Mouse (Mus musculus): Measurements from ENCODE around the gene Vmp1. TPM values are rescaled to one million over a fixed set of nuclear protein-coding genes. Genes with fewer than 3 reads are reported as not detected.

Gene Vmp1
- polyA plus RNA-seq, 1 experiment = 1.3 TPM

DNA sequence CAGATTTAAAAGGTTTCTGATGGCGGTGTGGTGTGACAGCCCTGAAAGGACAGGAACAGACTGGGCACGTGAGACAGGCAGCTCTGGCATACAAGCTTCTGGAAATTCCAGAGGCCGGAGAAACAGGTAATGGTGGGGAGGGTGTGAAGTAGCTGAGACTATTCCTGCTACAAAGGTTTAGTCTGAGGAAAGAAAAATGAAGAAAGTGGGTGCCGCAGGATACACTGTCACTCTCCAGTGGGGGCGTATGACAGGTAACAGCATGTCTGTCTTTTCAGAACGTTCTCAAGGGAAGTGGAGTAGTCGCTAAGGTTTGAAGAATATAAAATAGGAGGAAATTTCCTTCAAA lies 83.5 kb downstream of the Vmp1 start:
- Histone ChIP-seq H3K4me3 (replicated peaks) (no peak overlapping the region), H3K36me3 (ENCODE audit: control insufficient read depth) (peaks cover 72% of the 10 kb centered on the region), H3K27me3 (ENCODE audit: control insufficient read depth) (no peaks in the 10 kb centered on the region), H3K9me3 (ENCODE audit: control insufficient read depth, low read length) (no peaks in the 10 kb centered on the region), H3K4me1 (ENCODE audit: control insufficient read depth) (no peaks in the 10 kb centered on the region; the same call in 1 of the 2 replicates)
- TF ChIP-seq GATA1 (IDR thresholded peaks at IDR 0.05; ENCODE audit: low read length) (no peak), TAL1 (IDR thresholded peaks at IDR 0.05; ENCODE audit: low read length) (no peak)

DNA sequence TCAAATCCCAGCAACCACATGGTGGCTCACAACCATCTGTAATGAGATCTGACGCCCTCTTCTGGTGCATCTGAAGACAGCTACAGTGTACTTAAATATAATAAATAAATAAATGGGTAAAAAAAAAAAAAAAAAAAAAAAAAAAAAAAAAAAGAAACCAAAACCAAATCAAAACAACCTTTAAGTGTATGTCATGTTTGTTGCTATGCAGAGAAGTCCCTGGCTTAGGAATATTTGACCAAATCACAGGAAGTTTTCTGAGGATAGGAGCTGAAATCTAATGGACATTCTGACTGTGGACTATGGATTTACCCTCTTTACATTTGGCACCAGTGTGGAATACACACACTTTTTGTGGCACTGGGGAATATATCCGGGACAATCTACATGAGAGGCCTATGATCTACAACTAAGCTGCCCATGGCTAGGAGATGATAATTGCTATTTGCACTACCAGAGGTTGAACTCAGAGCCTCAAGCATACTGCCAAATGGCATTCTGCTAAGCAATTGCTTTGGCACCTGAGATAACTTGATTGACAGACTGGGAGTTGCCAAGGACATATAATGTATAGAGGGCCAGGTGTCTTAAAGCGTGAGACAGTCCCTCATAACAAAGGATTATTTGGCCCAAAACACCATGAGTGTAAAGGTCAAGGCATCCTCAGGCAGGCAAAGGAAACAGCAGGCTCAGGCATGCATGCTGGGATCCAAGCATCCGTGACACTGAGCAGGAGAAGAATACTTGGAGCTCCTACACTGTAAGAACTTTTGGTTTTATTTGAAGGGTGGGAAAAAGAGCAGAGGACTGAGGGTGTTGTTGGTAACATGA lies 84.0 kb downstream of the Vmp1 start:
- no peak overlapping the region for H3K4me3 ChIP-seq (replicated peaks)
- TF ChIP-seq TAL1 (IDR thresholded peaks at IDR 0.05; ENCODE audit: low read length) (no peak), GATA1 (IDR thresholded peaks at IDR 0.05; ENCODE audit: low read length) (no peak)
- H3K36me3 ChIP-seq (ENCODE audit: control insufficient read depth) = peaks cover 68% of the 10 kb centered on the region
- H3K27me3 ChIP-seq (ENCODE audit: control insufficient read depth) = no peaks in the 10 kb centered on the region
- peaks cover under 1% of the 10 kb centered on the region; the same call in 1 of the 2 replicates for H3K4me1 ChIP-seq (ENCODE audit: control insufficient read depth)
- no peaks in the 10 kb centered on the region for H3K9me3 ChIP-seq (ENCODE audit: control insufficient read depth, low read length)

DNA sequence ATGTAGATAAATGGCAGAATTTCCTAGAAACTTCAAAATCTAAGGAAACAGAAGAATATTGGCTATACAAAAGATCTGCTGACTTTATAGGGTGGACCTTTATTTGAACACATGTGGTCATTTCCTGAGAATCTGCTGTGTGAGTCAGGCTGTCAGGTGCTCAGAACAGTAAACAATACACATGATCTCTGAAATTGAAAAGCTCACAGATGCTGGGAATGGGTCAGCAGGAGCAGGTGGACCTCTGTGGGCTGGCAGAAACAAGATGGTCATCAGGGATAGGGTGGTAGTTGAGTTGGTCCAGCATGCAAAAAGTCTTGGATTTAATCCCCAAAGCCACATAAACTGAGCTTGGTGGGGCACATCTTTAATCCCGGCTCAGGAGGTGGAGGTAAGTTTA lies 85.1 kb downstream of the Vmp1 start:
- peaks cover 69% of the 10 kb centered on the region for H3K36me3 ChIP-seq (ENCODE audit: control insufficient read depth)
- no peak overlapping the region for H3K4me3 ChIP-seq (replicated peaks)
- H3K4me1 ChIP-seq (ENCODE audit: control insufficient read depth) = peaks cover 9% of the 10 kb centered on the region
- no peaks in the 10 kb centered on the region for H3K9me3 ChIP-seq (ENCODE audit: control insufficient read depth, low read length)
- H3K27me3 ChIP-seq (ENCODE audit: control insufficient read depth) = no peaks in the 10 kb centered on the region
- TF ChIP-seq GATA1 (IDR thresholded peaks at IDR 0.05; ENCODE audit: low read length) (no peak), TAL1 (IDR thresholded peaks at IDR 0.05; ENCODE audit: low read length) (no peak)

DNA sequence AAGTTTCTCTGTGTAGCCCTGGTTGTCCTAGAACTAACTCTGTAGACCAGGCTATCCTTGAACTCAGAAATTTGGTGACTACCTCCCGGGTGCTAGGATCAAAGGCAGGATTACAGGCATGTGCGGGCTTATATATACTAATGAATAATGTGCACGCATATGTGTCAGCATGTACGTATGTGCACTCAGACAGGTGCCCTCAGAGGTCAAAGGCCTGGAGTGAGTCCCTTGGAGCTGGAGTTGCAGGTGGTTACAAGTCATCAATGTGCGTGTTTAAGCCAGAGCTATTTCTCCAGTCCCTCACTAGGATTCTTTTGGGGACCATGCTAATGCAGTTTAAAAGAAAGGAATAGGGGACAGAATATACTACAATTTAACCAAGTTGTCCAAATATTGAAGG lies 85.5 kb downstream of the Vmp1 start:
- Histone ChIP-seq H3K36me3 (ENCODE audit: control insufficient read depth) (peaks cover 69% of the 10 kb centered on the region), H3K4me1 (ENCODE audit: control insufficient read depth) (peaks cover 12% of the 10 kb centered on the region), H3K9me3 (ENCODE audit: control insufficient read depth, low read length) (no peaks in the 10 kb centered on the region), H3K4me3 (replicated peaks) (no peak overlapping the region), H3K27me3 (ENCODE audit: control insufficient read depth) (no peaks in the 10 kb centered on the region)
- TF ChIP-seq TAL1 (IDR thresholded peaks at IDR 0.05; ENCODE audit: low read length) (no peak), GATA1 (IDR thresholded peaks at IDR 0.05; ENCODE audit: low read length) (no peak)

DNA sequence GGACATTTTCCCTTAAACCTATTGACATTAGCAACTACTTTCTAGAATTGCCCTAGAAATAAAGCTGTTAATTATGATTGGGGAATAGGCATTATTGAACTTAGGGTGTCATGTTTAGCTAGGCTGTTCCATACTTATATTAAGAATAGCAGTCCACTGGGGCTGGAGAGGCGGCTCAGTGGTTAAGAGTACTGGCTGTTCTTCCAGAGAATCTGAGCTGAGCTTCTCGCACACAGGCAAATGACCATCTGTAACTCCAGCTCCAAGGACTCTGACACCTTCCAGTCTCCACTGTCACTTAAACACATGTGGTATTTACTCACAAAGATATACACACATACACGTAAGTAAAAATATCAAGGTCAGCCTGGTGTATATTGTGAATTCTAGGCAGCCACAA lies 86.7 kb downstream of the Vmp1 start:
- H3K27me3 ChIP-seq (ENCODE audit: control insufficient read depth) = no peaks in the 10 kb centered on the region
- TF ChIP-seq TAL1 (IDR thresholded peaks at IDR 0.05; ENCODE audit: low read length) = no peak
- TF ChIP-seq GATA1 (IDR thresholded peaks at IDR 0.05; ENCODE audit: low read length) = no peak
- no peak overlapping the region for H3K4me3 ChIP-seq (replicated peaks)
- H3K9me3 ChIP-seq (ENCODE audit: control insufficient read depth, low read length) = no peaks in the 10 kb centered on the region
- H3K4me1 ChIP-seq (ENCODE audit: control insufficient read depth) = peaks cover 23% of the 10 kb centered on the region
- H3K36me3 ChIP-seq (ENCODE audit: control insufficient read depth) = peaks cover 72% of the 10 kb centered on the region

DNA sequence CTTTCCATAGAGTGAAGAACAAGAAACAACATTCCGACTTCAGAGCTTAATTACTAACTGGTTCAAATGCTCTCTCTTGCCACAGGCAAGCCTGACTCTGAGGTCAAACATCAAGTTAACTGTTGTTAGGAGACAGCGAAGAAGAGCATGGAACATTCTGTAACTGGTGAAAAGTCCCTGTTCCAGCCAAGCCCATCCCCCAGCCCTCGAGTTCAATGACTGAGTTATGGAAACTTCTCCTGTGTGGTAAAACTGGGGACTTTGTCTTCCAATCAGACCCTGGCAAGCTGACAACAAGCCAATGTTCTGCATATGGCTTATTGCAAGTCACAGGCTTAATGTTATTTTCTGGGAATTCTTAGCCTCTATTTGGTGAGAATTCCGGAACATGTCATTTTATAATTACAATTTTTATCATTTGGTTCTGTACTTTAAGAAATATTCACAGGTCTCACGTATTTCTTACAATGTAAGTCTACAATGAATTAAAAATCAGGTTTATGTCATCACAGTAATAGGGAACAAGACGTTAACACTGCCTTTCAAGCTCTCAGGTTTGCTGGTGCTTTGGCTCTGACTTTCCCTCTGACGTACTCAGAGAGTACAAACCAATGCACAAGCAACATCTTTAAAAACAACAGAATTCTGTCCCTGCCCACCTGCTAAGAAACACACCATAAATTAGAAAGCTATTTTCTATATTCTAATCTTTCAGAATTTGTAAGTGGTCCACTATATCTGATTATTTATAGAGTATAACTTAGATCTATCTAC lies 87.3 kb downstream of the Vmp1 start:
- Histone ChIP-seq H3K36me3 (ENCODE audit: control insufficient read depth) (peaks cover 76% of the 10 kb centered on the region), H3K4me1 (ENCODE audit: control insufficient read depth) (peaks cover 26% of the 10 kb centered on the region), H3K9me3 (ENCODE audit: control insufficient read depth, low read length) (no peaks in the 10 kb centered on the region), H3K27me3 (ENCODE audit: control insufficient read depth) (no peaks in the 10 kb centered on the region), H3K4me3 (replicated peaks) (no peak overlapping the region)
- TF ChIP-seq GATA1 (IDR thresholded peaks at IDR 0.05; ENCODE audit: low read length) = no peak
- TF ChIP-seq TAL1 (IDR thresholded peaks at IDR 0.05; ENCODE audit: low read length) = no peak

DNA sequence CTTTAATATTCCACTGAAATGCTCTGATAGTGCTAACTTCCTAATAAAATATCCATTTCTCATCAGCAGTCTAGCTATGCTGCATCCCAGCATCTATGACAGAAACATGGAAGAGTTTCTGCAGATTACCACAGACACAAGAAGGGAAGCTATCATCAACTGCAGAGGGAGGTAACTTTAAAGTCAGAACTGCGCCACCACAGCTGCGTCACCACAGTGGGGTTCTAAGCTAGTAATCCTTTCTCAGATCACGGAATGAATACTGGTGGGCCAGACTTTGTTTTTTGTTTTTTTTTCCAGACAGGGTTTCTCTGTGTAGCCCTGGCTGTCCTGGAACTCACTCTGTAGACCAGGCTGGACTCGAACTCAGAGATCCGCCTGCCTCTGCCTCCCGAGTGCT lies 88.3 kb downstream of the Vmp1 start:
- H3K36me3 ChIP-seq (ENCODE audit: control insufficient read depth) = peaks cover 79% of the 10 kb centered on the region
- H3K4me3 ChIP-seq (replicated peaks) = no peak overlapping the region
- H3K9me3 ChIP-seq (ENCODE audit: control insufficient read depth, low read length) = no peaks in the 10 kb centered on the region
- no peaks in the 10 kb centered on the region for H3K27me3 ChIP-seq (ENCODE audit: control insufficient read depth)
- peaks cover 29% of the 10 kb centered on the region for H3K4me1 ChIP-seq (ENCODE audit: control insufficient read depth)
- TF ChIP-seq GATA1 (IDR thresholded peaks at IDR 0.05; ENCODE audit: low read length) = no peak
- no peak for TF ChIP-seq TAL1 (IDR thresholded peaks at IDR 0.05; ENCODE audit: low read length)

DNA sequence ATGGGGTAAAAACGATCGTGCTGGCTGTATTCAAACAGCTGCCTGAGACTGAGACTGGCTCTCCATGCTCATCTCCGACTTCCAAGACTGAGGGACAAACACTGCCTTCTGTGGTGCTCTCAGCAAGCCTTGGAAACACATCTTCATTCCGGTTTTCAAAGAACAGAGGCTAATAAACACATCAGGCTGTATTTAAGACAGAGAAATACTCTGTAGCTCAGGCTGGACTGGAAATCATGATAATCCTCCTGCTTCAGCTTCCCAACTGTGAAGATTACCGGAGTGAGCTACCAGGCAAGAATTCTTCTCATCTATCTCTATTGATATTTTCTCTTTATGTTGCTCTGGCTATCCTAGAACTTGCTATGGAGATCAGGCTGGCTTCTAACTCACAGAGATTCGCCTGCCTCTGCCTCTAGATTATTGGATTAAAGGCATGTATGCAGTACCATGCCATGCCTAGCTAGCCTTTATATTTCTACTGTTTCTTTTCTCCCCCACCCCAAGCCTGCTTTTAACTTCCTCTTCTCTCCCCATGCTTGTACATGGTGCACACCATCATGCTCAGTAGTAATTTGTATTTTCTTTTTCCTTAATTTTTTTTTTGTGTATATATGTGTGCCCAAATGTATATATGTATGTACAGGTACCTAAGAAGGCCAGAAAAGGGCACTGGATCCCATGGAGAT lies 89.3 kb downstream of the Vmp1 start:
- H3K4me3 ChIP-seq (replicated peaks) = no peak overlapping the region
- H3K4me1 ChIP-seq (ENCODE audit: control insufficient read depth) = peaks cover 29% of the 10 kb centered on the region
- peaks cover 71% of the 10 kb centered on the region for H3K36me3 ChIP-seq (ENCODE audit: control insufficient read depth)
- no peaks in the 10 kb centered on the region for H3K27me3 ChIP-seq (ENCODE audit: control insufficient read depth)
- no peaks in the 10 kb centered on the region for H3K9me3 ChIP-seq (ENCODE audit: control insufficient read depth, low read length)
- no peak for TF ChIP-seq TAL1 (IDR thresholded peaks at IDR 0.05; ENCODE audit: low read length)
- no peak for TF ChIP-seq GATA1 (IDR thresholded peaks at IDR 0.05; ENCODE audit: low read length)

DNA sequence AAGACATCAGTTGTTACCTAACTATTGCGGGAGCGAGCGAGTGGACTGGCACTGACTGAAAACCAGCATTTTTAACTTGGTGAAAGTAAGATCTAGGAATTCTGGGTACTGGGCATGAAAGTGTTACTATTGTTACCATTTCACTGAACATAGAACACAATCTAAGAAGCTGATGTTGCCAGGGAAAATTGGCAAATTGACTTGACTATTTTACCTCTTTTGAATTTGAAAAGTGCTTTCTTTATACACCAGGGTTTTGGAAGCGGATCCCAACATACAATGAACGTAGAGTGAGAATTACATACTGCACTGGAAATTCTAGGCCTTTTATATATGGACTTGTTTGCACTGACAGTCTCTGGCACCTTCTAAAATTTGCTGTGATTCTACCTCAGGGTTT lies 90.2 kb downstream of the Vmp1 start:
- H3K4me3 ChIP-seq (replicated peaks) = no peak overlapping the region
- peaks cover 34% of the 10 kb centered on the region for H3K4me1 ChIP-seq (ENCODE audit: control insufficient read depth)
- H3K27me3 ChIP-seq (ENCODE audit: control insufficient read depth) = no peaks in the 10 kb centered on the region
- no peaks in the 10 kb centered on the region for H3K9me3 ChIP-seq (ENCODE audit: control insufficient read depth, low read length)
- H3K36me3 ChIP-seq (ENCODE audit: control insufficient read depth) = peaks cover 69% of the 10 kb centered on the region
- TF ChIP-seq TAL1 (IDR thresholded peaks at IDR 0.05; ENCODE audit: low read length) (no peak), GATA1 (IDR thresholded peaks at IDR 0.05; ENCODE audit: low read length) (no peak)

Data from erythroblast, embryonic 14.5 days (primary cell).